Mouse (Mus musculus): ENCODE measurements around the gene Dyrk3. TPM values are rescaled to one million over a fixed set of nuclear protein-coding genes. Genes with fewer than 3 reads are reported as not detected.

Gene Dyrk3
- polyA plus RNA-seq, 1 experiment from 2014 or later, result 19.4 TPM

- Histone ChIP-seq H3K36me3 (ENCODE audit: control insufficient read depth, insufficient read depth, low read length) (no peaks in the 10 kb centered on the region), H3K27me3 (replicated peaks; ENCODE audit: control insufficient read depth, insufficient read depth, low read length) (no peaks in the 10 kb centered on the region), H3K4me2 (ENCODE audit: low read length) (no peak overlapping the region), H3K27ac (ENCODE audit: low read depth, low read length) (no peak overlapping the region), H3K9me3 (replicated peaks; ENCODE audit: control insufficient read depth, low read length) (no peaks in the 10 kb centered on the region), H3K4me3 (ENCODE audit: low read depth, low read length) (no peak overlapping the region), H3K4me1 (ENCODE audit: control insufficient read depth, insufficient read depth, low read length) (peaks cover 28% of the 10 kb centered on the region), H3K9ac (ENCODE audit: low read length) (no peak overlapping the region)
- no peak for ATAC-seq
- DNase-seq (ENCODE audit: low spot score), result no peak
- 95% methylated on average over 3 of the region's 3 CpGs for WGBS
Observed at GRCm38 (mm10) chr1:131092846-131093245, 45.3 kb downstream of the Dyrk3 start.

- Histone ChIP-seq H3K9ac (ENCODE audit: low read length) (no peak overlapping the region), H3K9me3 (replicated peaks; ENCODE audit: control insufficient read depth, low read length) (no peaks in the 10 kb centered on the region), H3K4me3 (ENCODE audit: low read depth, low read length) (no peak overlapping the region), H3K4me1 (ENCODE audit: control insufficient read depth, insufficient read depth, low read length) (peaks cover 31% of the 10 kb centered on the region), H3K4me2 (ENCODE audit: low read length) (no peak overlapping the region), H3K27me3 (replicated peaks; ENCODE audit: control insufficient read depth, insufficient read depth, low read length) (no peaks in the 10 kb centered on the region), H3K27ac (ENCODE audit: low read depth, low read length) (no peak overlapping the region), H3K36me3 (ENCODE audit: control insufficient read depth, insufficient read depth, low read length) (no peaks in the 10 kb centered on the region)
- 90% methylated on average over 3 of the region's 3 CpGs for WGBS
- no peak for ATAC-seq
- no peak for DNase-seq (ENCODE audit: low spot score)
Observed at GRCm38 (mm10) chr1:131092173-131092572, 46.0 kb downstream of the Dyrk3 start.

- DNase-seq (ENCODE audit: low spot score), result no peak
- 92% methylated on average over 3 of the region's 3 CpGs for WGBS
- Histone ChIP-seq H3K27me3 (replicated peaks; ENCODE audit: control insufficient read depth, insufficient read depth, low read length) (no peaks in the 10 kb centered on the region), H3K27ac (ENCODE audit: low read depth, low read length) (no peak overlapping the region), H3K9me3 (replicated peaks; ENCODE audit: control insufficient read depth, low read length) (no peaks in the 10 kb centered on the region), H3K9ac (ENCODE audit: low read length) (no peak overlapping the region), H3K4me2 (ENCODE audit: low read length) (no peak overlapping the region), H3K36me3 (ENCODE audit: control insufficient read depth, insufficient read depth, low read length) (no peaks in the 10 kb centered on the region), H3K4me3 (ENCODE audit: low read depth, low read length) (no peak overlapping the region), H3K4me1 (ENCODE audit: control insufficient read depth, insufficient read depth, low read length) (peaks cover 38% of the 10 kb centered on the region)
- ATAC-seq, result no peak
Observed at GRCm38 (mm10) chr1:131091481-131091880, 46.7 kb downstream of the Dyrk3 start.

- no peaks in the 10 kb centered on the region for H3K27me3 ChIP-seq (replicated peaks; ENCODE audit: control insufficient read depth, insufficient read depth, low read length)
- DNase-seq (ENCODE audit: low spot score), result no peak
- ATAC-seq, result no peak
- peaks cover 39% of the 10 kb centered on the region for H3K4me1 ChIP-seq (ENCODE audit: control insufficient read depth, insufficient read depth, low read length)
- no peak overlapping the region for H3K27ac ChIP-seq (ENCODE audit: low read depth, low read length)
- no peaks in the 10 kb centered on the region for H3K36me3 ChIP-seq (ENCODE audit: control insufficient read depth, insufficient read depth, low read length)
- H3K9me3 ChIP-seq (replicated peaks; ENCODE audit: control insufficient read depth, low read length), result no peaks in the 10 kb centered on the region
- H3K4me2 ChIP-seq (ENCODE audit: low read length), result no peak overlapping the region
- WGBS, result 79% methylated on average over 4 of the region's 4 CpGs
- no peak overlapping the region for H3K4me3 ChIP-seq (ENCODE audit: low read depth, low read length)
- no peak overlapping the region for H3K9ac ChIP-seq (ENCODE audit: low read length)
Observed at GRCm38 (mm10) chr1:131090877-131091276, 47.3 kb downstream of the Dyrk3 start.

GRCm38 (mm10) chr1:131090261-131090660 lies 47.9 kb downstream of the Dyrk3 start:
- Histone ChIP-seq H3K27me3 (replicated peaks; ENCODE audit: control insufficient read depth, insufficient read depth, low read length) (no peaks in the 10 kb centered on the region), H3K4me1 (ENCODE audit: control insufficient read depth, insufficient read depth, low read length) (peaks cover 39% of the 10 kb centered on the region), H3K27ac (ENCODE audit: low read depth, low read length) (no peak overlapping the region), H3K4me2 (ENCODE audit: low read length) (no peak overlapping the region), H3K9ac (ENCODE audit: low read length) (no peak overlapping the region), H3K36me3 (ENCODE audit: control insufficient read depth, insufficient read depth, low read length) (no peaks in the 10 kb centered on the region), H3K4me3 (ENCODE audit: low read depth, low read length) (no peak overlapping the region), H3K9me3 (replicated peaks; ENCODE audit: control insufficient read depth, low read length) (no peaks in the 10 kb centered on the region)
- DNase-seq (ENCODE audit: low spot score) (no peak), ATAC-seq (no peak)
- WGBS, result 91% methylated on average over 5 of the region's 5 CpGs

GRCm38 (mm10) chr1:131089525-131090127 lies 48.5 kb downstream of the Dyrk3 start:
- Histone ChIP-seq H3K4me1 (ENCODE audit: control insufficient read depth, insufficient read depth, low read length) (peaks cover 40% of the 10 kb centered on the region), H3K36me3 (ENCODE audit: control insufficient read depth, insufficient read depth, low read length) (no peaks in the 10 kb centered on the region), H3K27ac (ENCODE audit: low read depth, low read length) (no peak overlapping the region), H3K27me3 (replicated peaks; ENCODE audit: control insufficient read depth, insufficient read depth, low read length) (no peaks in the 10 kb centered on the region), H3K4me3 (ENCODE audit: low read depth, low read length) (no peak overlapping the region), H3K4me2 (ENCODE audit: low read length) (no peak overlapping the region), H3K9me3 (replicated peaks; ENCODE audit: control insufficient read depth, low read length) (no peaks in the 10 kb centered on the region), H3K9ac (ENCODE audit: low read length) (no peak overlapping the region)
- DNase-seq (ENCODE audit: low spot score), result no peak
- ATAC-seq, result no peak
- 91% methylated on average over 2 of the region's 2 CpGs for WGBS

- Histone ChIP-seq H3K36me3 (ENCODE audit: control insufficient read depth, insufficient read depth, low read length) (no peaks in the 10 kb centered on the region), H3K9ac (ENCODE audit: low read length) (no peak overlapping the region), H3K9me3 (replicated peaks; ENCODE audit: control insufficient read depth, low read length) (no peaks in the 10 kb centered on the region), H3K4me1 (ENCODE audit: control insufficient read depth, insufficient read depth, low read length) (peaks cover 43% of the 10 kb centered on the region), H3K4me2 (ENCODE audit: low read length) (no peak overlapping the region), H3K27ac (ENCODE audit: low read depth, low read length) (no peak overlapping the region), H3K4me3 (ENCODE audit: low read depth, low read length) (no peak overlapping the region), H3K27me3 (replicated peaks; ENCODE audit: control insufficient read depth, insufficient read depth, low read length) (no peaks in the 10 kb centered on the region)
- no peak for ATAC-seq
- 62% methylated on average over 11 of the region's 11 CpGs for WGBS
- no peak for DNase-seq (ENCODE audit: low spot score)
Observed at GRCm38 (mm10) chr1:131088547-131088946, 49.6 kb downstream of the Dyrk3 start.

GRCm38 (mm10) chr1:131086907-131087306 lies 51.2 kb downstream of the Dyrk3 start:
- no peaks in the 10 kb centered on the region for H3K9me3 ChIP-seq (replicated peaks; ENCODE audit: control insufficient read depth, low read length)
- H3K27ac ChIP-seq (ENCODE audit: low read depth, low read length), result peak overlapping the region; percentile 52; the same call in 1 of the 2 replicates
- DNase-seq (ENCODE audit: low spot score) (peak; percentile 33), ATAC-seq (no peak)
- no peak overlapping the region for H3K4me2 ChIP-seq (ENCODE audit: low read length)
- H3K4me1 ChIP-seq (ENCODE audit: control insufficient read depth, insufficient read depth, low read length), result peaks cover 45% of the 10 kb centered on the region
- 47% methylated on average over 7 of the region's 7 CpGs for WGBS
- no peaks in the 10 kb centered on the region for H3K27me3 ChIP-seq (replicated peaks; ENCODE audit: control insufficient read depth, insufficient read depth, low read length)
- no peak overlapping the region for H3K4me3 ChIP-seq (ENCODE audit: low read depth, low read length)
- H3K36me3 ChIP-seq (ENCODE audit: control insufficient read depth, insufficient read depth, low read length), result no peaks in the 10 kb centered on the region
- H3K9ac ChIP-seq (ENCODE audit: low read length), result peak overlapping the region; percentile 6; the same call in 1 of the 2 replicates

GRCm38 (mm10) chr1:131085957-131086739 lies 52.0 kb downstream of the Dyrk3 start:
- no peaks in the 10 kb centered on the region for H3K36me3 ChIP-seq (ENCODE audit: control insufficient read depth, insufficient read depth, low read length)
- no peak overlapping the region for H3K9ac ChIP-seq (ENCODE audit: low read length)
- peak overlapping the region; percentile 52; the same call in 1 of the 2 replicates for H3K27ac ChIP-seq (ENCODE audit: low read depth, low read length)
- no peaks in the 10 kb centered on the region for H3K9me3 ChIP-seq (replicated peaks; ENCODE audit: control insufficient read depth, low read length)
- peak; percentile 54 for ATAC-seq
- peaks cover 52% of the 10 kb centered on the region for H3K4me1 ChIP-seq (ENCODE audit: control insufficient read depth, insufficient read depth, low read length)
- no peak overlapping the region for H3K4me3 ChIP-seq (ENCODE audit: low read depth, low read length)
- no peaks in the 10 kb centered on the region for H3K27me3 ChIP-seq (replicated peaks; ENCODE audit: control insufficient read depth, insufficient read depth, low read length)
- peak; percentile 67 for DNase-seq (ENCODE audit: low spot score)
- WGBS, result 6% methylated on average over 4 of the region's 4 CpGs
- H3K4me2 ChIP-seq (ENCODE audit: low read length), result no peak overlapping the region
